Mouse (Mus musculus) CD4-positive, CD25-positive, alpha-beta regulatory T cell, adult 2 months (primary cell): ENCODE results near the gene Pik3r1.

Experiments
- DNase-seq: peaks from one replicate; pipeline ENCODE4 v3.0.0-alpha.2; 2012; ENCODE audit warnings: low read depth, low spot score

Gene Pik3r1

GRCm38 (mm10) chr13:101767809-101768629 lies at the start of gene Pik3r1:
TSS of gene Pik3r1 (minus strand) at chr13:101768217.
- DNase-seq, result peak; percentile 96

GRCm38 (mm10) chr13:101813267-101813900 lies 45.4 kb upstream of the Pik3r1 start:
- no peak for DNase-seq

GRCm38 (mm10) chr13:101812341-101812740 lies 44.3 kb upstream of the Pik3r1 start:
- DNase-seq, result no peak

GRCm38 (mm10) chr13:101811882-101812281 lies 43.9 kb upstream of the Pik3r1 start:
- no peak for DNase-seq

- DNase-seq, result no peak
These were observed 42.6 kb upstream of the Pik3r1 start for GRCm38 (mm10) chr13:101810667-101811066.

- DNase-seq, result no peak
These were observed 41.8 kb upstream of the Pik3r1 start for GRCm38 (mm10) chr13:101809796-101810195.

GRCm38 (mm10) chr13:101805559-101806091 lies 37.6 kb upstream of the Pik3r1 start:
- DNase-seq, result no peak

GRCm38 (mm10) chr13:101801372-101802186 lies 33.6 kb upstream of the Pik3r1 start:
- peak; percentile 44 for DNase-seq

GRCm38 (mm10) chr13:101800833-101801371 lies 32.9 kb upstream of the Pik3r1 start:
- no peak for DNase-seq

- no peak for DNase-seq
These were observed 32.1 kb upstream of the Pik3r1 start for GRCm38 (mm10) chr13:101800021-101800596.

GRCm38 (mm10) chr13:101799318-101799717 lies 31.3 kb upstream of the Pik3r1 start:
- DNase-seq, result no peak

- no peak for DNase-seq
These were observed 30.5 kb upstream of the Pik3r1 start for GRCm38 (mm10) chr13:101798522-101798921.

- peak; percentile 60 for DNase-seq
These were observed 29.0 kb upstream of the Pik3r1 start for GRCm38 (mm10) chr13:101796983-101797382.

- no peak for DNase-seq
These were observed 17.7 kb upstream of the Pik3r1 start for GRCm38 (mm10) chr13:101785705-101786104.

GRCm38 (mm10) chr13:101784651-101785289 lies 16.8 kb upstream of the Pik3r1 start:
- no peak for DNase-seq

- no peak for DNase-seq
These were observed 11.0 kb upstream of the Pik3r1 start for GRCm38 (mm10) chr13:101779011-101779410.

GRCm38 (mm10) chr13:101777851-101778250 lies 9.8 kb upstream of the Pik3r1 start:
- DNase-seq, result no peak

GRCm38 (mm10) chr13:101771071-101771470 lies 3.1 kb upstream of the Pik3r1 start:
- no peak for DNase-seq

- no peak for DNase-seq
These were observed 1.9 kb upstream of the Pik3r1 start for GRCm38 (mm10) chr13:101769955-101770354.

- no peak for DNase-seq
These were observed 594 bp upstream of the Pik3r1 start for GRCm38 (mm10) chr13:101768630-101768991.
